Mouse (Mus musculus) brain, embryonic 18.5 days (tissue): ENCODE data around the gene Adap2.

Experiments used
- DNase-seq: peaks from one replicate; pipeline ENCODE4 v3.0.0-alpha.2; 2012; ENCODE audit warnings: low read depth, low spot score

Adap2 gene

GRCm38 (mm10) chr11:80199316-80199715, 45.4 kb downstream of the Adap2 start:
- DNase-seq = no peak

DNA sequence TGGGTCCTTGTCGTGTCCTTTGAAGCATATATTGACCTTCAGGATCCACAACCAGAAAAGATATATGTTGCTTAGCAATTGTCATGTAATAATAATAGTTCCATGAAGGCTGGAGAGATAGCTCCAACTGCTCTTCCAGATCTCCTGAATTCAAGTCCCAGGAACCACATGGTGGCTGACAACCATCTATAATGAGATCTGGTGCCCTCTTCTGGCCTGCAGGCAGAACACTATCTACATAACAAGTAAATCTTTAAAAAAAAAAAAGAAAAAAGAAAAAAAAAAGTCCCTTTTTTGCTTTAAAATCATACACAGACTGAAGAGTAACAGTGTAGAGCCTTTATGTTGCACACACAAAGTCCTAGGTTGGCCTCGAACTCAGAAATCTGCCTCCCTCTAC, 45.9 kb downstream of the Adap2 start:
- DNase-seq = no peak

GRCm38 (mm10) chr11:80200326-80200725, 46.4 kb downstream of the Adap2 start:
- no peak for DNase-seq

DNA sequence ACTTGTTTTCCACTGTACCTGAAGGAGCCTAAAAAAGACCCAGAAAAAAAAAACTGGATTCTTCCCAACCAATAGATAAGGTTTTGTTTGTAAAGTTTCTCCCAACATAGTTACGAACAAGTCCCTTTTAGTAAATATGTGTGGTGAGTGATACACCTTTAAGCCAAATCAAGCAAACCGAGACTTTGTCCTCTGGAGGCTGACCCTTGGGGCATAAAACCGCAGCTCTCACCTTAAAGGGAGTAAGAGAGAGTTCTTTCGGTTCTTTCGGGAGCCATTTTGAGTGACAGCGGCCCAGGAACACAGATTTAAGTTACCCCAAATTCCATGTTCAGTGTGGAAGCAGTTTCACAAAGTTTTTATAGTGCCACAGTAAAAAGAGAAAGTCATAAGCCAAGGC, 48.4 kb downstream of the Adap2 start:
- no peak for DNase-seq

DNA sequence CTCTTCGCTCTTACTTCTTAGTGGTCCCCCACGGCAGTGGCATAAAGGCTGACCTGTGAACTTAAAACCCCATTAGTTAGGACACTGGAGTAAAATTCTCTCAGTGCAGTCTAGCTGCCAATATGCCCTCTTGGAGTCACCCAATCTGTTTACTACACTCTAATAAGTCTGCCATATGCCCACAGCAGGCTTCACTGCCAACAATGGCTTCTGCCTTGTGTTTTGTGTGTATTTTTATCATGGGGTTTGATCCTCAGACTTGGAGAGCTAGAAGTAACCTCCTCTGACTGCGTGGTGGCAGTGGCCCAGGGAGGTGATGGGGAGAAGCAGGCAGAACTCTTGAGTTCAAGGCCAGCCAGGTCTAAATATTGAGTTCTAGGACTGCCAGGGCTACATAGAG, 50.1 kb downstream of the Adap2 start:
- DNase-seq = no peak

- DNase-seq = no peak
These were observed 51.0 kb downstream of the Adap2 start for GRCm38 (mm10) chr11:80204941-80205340.

- no peak for DNase-seq
These were observed 54.6 kb downstream of the Adap2 start for GRCm38 (mm10) chr11:80208465-80208859.

DNA sequence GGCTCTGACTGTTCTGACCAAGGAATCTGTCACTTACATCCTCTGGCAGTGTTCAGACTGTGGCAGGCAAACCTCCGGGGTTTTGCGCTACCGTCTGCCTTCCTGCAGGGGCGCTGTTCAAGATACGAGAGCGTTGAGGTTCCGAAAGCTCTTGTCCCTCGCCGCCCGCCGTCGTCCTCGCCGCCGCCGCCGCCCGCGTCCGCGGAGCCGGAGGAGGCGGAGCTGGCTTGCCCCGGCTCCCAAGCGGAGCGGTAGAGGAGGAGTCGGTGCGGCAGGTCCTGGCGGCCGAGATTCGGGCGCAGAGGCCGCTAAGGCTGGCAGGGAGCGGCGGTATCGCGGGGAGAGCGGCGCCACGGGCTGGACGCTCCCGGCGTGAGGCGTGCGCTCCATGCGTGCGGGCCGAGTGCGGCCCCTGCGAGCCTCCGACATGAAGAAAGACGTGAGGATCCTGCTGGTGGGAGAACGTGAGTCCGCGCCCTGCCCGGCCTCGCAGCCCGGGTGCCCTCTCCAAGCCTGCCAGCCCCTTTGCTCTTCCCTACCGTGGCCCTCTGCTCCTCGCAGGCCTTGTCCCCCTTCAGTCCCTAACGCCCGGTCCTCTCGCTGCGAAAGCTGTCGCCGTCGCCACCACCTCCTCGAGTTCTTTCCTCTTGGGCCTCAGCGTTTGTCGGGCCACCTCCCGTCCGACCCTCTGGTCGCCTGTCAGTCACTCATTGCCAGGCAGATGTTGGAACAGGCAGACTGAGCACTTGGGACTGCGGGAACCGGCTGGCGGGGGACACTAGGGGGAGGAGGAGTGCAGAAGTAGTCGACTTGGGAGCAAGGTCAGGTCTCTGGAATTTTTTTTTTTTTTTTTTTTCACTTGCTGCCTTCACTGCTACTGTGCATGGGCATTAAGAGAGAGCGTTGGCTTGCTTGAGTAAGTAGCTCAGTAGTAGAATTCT, 55.2 kb downstream of the Adap2 start, which contains the start of gene Rhot1:
Rhot1 (plus strand) TSS at position 160 of the 941 bp plus-strand sequence.
- DNase-seq = peak; percentile 87

GRCm38 (mm10) chr11:80210321-80210720, 56.4 kb downstream of the Adap2 start:
- DNase-seq = no peak

GRCm38 (mm10) chr11:80212282-80212681, 58.4 kb downstream of the Adap2 start:
- DNase-seq = no peak

DNA sequence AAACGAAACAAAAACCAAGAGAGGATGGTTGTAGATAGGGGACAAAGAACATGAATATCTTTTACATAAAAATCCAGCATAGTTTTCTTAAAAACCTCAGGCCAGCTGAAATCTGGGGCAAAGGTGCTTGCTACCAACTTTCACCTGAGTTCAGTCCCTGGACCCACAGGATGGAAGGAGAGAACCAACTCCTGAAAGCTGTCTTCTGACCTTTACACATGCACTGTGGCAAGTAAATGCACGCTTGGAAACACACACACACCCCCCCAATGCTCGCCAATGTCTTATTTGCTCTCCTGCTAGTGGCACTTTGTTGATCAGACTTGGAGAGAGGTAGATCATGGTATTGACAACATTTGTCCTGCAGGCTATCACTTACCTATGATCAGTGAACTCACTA, 61.4 kb downstream of the Adap2 start:
- no peak for DNase-seq

- DNase-seq = no peak
These were observed 64.9 kb downstream of the Adap2 start for GRCm38 (mm10) chr11:80218657-80219293.
